Mouse (Mus musculus) stomach, postnatal 0 days (tissue): ENCODE results near the gene Zfp383.

ENCODE experiments used
- CTCF ChIP-seq: IDR thresholded peaks from 2 replicates; pipeline ENCODE4 v1.5.1; 2016; ENCODE audit warnings: antibody characterized with exemption, low read depth, mild to moderate bottlenecking, moderate library complexity
- EP300 ChIP-seq: optimal IDR thresholded peaks from 2 replicates; pipeline ENCODE3; 2016; ENCODE audit warnings: antibody characterized with exemption

DNA sequence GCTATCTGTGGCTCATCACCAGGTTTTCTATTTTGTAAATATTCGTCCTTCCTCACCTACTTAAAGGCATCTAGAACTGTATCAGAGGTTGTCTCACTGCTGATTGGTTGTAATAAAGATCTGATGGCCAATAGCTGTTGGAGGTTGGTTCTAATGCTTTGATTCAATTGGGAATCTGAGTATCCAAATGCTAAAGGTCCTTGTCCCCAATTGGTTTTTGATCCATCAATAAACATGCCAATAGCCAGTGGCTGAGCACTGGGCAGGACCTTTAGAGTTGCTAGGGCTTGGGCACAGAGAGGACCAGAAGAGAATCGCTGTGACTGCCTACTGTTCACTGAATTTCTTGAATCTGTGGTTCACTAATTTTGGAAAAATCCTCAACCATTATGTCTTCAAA is 35.7 kb downstream of the Zfp383 start:
- TF ChIP-seq CTCF (no peak), EP300 (no peak)
